Mouse (Mus musculus) 3T3-L1 (cell line): Measurements from ENCODE around the gene 4931428F04Rik.
"Not testable (repeated sequence)": the region's sequence is repeated elsewhere in the genome, so short reads cannot be mapped to it uniquely, and the experiment has no call there.

ENCODE experiments used
- DNase-seq: peaks from one replicate; pipeline ENCODE4 v3.0.0-alpha.2; 2015; ENCODE audit warnings: low read depth, low spot score

The 4931428F04Rik gene

DNA sequence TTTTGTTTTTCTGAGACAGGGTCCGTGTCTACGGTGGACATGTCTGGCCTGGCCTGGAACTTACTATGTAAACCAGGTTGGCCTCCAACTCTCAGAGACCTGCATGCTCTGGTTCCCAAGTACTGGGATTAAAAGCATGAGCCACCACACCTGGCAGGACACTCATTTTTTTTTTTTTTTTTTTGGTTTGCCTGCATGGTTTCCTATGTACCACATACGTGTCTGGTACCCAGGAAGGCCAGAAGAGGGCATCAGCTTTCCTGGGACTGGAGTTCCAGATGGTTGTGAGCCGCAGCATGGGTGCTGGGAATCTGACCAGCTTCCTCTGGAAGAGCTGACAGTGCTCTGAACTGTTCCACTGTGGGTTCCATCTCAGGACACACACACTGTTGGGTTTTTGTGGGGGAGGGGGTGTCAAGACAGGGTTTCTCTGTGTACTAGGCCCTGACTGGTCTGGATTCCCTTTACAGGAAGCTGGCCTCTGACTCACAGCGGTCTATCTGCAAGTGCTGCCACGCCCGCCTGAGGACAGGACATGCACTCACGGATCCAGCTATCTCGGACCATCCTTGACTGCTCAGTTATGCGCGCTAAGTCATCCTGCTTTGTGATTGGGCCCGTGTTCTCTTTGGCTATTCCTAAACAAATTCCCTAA lies 28.2 kb downstream of the 4931428F04Rik start:
- DNase-seq: peak; percentile 34

DNA sequence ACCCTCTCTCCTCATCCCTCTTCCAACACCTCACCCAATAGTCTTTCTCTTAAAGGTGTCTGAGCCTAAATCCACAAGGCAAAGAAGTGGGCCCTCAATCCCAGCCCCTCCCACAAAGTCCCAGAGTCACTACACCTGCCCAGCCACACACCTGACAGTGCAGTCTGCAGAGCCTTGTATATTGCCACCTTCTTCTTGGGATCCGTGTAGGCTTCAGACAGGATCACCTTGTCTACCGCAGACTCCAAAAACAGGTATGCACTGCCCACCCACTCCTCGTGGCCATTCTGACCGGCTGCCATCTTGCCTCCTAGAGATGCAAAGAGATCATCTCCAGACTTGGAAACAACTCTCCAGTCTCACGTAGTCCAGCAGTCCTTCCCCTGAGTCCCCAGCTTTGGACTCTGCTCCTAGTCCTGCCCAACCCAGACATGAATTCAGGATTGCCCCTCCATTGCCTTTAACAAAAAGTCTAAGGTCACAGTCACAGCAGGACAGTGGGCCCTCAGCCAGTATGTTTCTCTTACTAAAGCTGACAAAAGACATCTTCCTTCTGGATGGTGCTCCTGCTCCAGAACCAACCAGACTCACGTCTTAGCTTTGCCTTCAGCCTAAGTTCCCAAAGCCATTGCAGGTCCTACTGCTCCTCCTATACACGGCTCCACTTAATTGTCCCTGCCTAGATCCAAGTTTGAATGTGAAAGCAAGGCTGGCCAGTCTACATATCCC lies 29.1 kb downstream of the 4931428F04Rik start:
- no peak for DNase-seq

DNA sequence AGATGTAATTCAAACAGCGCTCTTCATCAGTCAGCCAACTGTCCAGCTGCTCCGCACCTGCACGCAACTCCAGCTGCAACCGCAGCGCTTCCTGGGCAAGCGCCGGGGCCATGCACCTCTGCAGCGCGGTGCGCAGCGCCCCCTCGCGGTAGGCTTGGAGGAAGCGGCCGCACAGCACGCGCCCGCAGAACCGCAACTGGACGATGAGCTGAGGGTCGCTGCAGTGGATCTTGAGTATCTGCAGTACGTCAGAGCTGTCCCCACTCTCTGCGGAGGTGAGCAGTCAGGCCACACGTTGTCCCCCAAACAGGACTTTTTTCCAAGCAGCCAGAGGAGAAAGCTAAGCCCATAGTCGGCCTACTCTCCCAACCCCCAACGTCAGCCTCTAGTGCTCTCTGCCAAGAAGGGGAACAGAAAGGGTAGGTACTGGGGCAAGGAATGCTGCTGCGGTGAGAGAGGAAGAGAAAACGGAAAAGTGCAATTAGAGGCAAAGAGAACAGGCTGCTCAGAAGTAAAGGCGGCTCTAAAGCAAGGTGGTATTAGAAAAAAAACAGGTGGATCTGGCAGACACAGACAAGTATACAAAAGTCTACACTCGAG lies 29.8 kb downstream of the 4931428F04Rik start:
- no peak for DNase-seq

DNA sequence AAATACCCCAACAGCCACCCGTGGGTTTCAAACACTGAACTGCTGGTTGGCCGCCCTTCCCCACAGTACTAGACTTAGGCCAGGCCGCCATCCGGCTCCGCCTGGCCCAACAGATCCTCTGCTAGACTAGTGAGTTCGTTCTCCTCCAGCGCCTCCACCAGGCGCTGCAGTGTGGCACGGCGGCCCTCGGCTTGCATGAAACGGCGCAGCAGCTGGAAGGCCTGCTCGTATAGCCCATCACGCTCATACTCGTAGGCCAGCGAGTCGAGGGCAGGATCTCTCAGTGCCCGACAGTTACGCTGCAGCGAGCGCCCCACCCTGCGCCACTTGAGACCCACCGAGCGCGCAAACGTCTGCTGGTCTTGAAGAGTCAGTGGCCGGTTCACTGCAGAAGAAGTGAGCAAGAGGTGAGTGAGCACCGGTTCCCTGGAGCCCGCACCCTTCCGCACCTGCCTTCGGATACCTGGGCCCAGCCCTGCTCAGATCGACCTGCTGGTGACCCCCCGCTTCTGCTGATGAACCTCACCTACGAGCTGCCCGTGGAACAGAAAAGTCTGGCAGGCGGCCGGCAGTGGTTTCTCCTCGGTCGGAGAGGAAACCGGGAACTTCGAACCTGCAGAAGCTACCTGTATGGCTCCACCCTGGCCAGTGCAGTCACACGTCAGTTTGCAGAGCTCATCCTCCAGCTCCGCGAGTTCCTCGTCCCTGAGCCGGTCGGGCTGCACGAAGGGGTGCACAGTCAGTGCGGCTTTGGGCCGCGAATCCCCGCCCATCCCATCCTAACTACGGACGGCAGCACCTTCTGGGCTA lies 30.5 kb downstream of the 4931428F04Rik start:
- DNase-seq: no peak

DNA sequence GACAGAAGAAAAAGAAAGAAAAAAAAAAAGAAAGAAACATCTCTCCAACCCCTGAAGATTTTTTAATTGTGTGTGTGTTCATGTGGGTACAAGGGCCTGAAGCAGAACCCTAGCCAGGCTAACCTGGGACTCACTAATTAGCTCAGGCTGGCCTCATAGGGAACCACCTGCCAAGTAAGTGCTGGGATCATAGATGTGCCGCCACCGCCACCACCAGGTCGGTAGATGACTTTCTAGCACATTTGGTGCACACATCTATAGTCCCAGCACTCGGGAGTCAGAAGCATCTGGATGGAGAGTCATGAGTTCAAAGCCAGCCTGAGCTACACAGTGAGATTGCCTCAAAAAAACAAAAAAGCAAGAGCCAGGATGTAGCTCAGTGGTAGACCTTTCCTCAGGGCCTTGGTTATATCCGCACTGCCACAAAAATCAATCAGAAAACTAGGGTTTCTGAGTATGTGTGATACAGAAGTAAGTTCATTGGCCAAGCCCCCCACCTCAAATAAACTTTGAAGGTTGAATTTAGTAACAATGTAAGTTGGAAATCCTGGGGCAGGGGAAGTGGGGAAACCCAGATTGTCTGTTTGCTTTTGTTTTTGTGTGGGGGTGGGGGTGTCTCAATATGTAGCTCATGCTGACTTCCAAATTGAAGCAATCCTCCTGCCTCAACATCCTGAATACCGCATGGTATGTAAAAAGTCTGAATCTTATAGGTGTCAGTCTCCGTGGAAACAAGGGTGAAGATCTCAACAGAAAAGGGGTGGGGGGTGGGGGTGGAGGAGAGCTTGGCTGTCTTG lies 32.1 kb downstream of the 4931428F04Rik start:
- DNase-seq: no peak

DNA sequence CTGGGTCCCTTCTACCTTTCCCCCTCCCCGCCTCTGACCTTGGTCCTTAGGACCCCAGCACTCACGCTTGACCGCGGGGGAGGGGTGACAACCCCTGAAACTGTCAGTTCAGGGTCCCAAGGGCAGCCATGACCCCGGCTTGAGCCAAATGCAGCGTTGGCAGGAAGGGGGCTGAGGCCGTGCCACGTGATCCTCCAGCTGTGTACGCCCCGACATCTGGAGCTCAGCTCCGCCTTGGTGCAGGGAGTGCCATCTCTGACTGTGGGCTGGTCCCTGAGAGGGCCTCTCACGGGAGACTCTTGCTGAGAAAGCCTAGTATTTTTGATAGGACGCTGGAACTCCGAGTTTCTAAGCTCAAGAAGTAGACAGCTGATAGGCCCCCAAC lies 34.7 kb downstream of the 4931428F04Rik start, which contains the start of gene B3gnt9:
TSS of gene B3gnt9 (minus strand) at position 188 of the 385 bp plus-strand sequence.
- peak; percentile 98 for DNase-seq

DNA sequence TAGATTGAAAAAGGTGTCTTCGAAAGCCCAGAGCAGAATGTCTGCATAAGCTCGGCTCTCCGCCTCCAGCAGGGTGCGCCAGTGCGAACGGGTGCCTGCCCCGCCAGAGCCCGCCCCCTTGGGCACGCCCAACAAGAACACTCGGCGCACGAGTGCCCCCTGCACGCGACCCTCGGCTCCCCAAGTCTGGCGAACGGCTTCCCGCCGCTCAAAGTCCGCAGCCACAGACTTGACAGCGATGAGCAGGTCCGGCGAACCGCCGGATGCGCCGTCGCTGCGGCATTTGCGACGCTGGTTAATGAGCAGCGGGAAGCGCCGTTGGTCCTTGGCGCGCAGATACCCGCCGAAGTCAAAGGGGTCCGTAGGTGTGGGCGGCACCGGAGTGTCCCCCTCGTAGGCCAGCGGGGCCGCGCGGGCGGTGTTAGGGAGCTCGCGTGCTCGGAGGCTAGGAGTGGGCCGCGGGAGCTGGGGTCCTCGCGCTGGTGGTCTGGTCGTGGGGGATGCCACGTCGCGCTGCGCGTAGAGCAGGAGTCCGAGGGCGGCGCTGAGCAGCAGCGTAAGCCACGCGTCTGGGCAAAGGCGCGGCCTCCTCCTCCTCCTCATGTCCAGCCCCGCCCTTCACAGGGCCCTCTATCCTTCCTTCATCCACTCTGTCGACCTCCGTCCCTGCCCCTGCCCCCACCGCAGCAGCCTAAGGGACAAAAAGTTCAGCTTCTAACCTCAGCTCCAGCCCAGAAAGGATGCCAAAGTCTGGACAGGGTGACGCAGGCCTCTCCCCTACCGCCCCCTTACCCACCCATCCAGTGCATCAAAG lies 35.3 kb downstream of the 4931428F04Rik start:
- peak; percentile 93 for DNase-seq

DNA sequence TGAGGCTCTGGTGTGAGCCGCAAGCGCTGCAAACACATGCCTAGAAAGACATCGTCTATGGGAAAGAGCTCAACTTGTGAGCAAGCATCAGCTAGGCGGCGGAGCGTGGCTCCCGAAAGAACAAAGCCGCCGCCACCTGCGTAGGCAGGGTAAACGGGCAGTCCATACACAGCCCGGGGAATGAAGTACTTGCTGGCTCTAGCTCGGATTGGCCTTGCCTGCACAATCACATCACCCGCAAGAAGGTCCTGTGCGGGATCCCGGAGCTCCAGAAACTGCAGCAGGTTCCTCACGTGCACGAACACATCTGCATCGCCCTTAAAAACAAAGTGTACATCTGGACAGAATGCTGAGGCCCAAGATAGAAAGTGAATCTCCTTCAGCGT lies 35.9 kb downstream of the 4931428F04Rik start:
- no peak for DNase-seq

DNA sequence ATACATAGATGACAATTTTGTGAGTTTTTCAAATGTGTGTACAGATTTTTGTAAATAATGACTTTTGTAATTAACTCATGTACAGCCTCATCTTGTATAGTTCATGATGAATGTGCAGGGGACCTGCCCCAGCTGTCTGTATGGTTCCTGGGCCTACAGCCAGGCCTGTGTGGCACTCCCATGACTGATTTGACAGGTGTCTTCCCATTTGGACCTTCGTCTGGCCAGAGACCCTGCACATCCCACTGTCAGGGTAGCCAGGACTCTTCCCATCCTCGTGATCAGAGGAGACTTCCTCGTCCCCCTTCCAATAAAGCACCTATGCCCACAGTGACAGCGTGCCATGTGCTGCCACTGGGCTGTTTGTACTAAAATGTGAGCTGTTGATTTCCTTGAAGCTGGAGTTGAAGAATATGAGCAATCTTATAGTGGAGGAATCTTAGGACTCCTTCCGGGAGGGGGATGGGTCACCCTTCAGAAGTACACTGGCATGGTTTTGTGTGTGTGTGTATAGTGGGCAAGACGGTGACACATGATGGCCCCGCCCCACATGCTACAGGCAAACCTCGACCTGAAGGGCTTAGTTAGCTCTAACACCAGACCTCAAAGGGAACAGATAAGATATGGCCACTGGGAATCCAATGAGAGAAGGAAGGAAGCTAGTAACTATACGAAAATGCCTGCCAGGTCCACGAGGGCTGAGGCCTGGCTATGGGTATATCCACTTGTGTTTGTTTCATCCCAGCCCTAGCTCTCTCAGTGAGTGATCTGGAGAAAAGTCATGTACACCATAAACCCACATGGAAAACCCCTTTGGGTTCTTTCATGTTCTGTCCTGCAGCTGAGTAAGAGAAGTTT lies 36.8 kb downstream of the 4931428F04Rik start:
- DNase-seq: peak; percentile 14

DNA sequence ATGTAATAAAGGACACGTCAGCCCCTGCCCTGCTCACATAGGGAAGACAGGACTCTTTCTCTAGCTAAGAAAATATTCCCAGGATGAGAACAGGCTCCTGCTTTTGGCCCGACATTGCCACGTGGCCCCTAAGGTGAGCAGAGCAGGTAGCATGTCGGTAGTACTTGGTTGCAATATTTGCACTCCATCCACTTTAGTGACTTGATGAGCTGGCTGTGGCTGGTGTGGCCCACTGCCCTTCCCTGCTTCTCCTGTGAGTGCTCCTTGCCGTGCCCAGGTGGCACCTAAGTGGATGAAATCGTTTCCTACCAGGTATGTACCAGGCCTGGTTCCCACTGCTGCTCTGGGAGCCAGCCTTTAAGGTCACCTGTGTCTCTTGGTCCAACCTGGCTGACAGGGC lies 37.7 kb downstream of the 4931428F04Rik start:
- no peak for DNase-seq

DNA sequence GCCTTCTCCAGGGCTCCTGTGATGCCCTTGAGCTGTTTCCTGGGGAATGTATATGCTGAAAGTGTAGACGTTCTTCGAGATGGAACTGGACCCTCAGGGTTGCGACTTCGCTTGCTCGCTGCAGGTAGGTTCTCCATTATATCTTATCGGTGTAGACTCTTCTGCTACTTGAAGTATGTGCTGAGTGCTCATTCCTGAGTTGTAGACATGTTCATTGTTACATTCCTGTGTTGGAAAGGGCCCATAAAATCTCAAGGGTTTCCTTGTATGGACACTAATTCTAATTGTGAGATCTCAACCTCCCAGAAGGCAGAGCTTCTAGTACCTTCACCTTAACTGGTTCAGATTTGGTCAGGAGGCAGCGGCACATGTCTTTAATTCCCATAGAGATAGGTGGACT lies 48.6 kb downstream of the 4931428F04Rik start:
- no peak for DNase-seq

DNA sequence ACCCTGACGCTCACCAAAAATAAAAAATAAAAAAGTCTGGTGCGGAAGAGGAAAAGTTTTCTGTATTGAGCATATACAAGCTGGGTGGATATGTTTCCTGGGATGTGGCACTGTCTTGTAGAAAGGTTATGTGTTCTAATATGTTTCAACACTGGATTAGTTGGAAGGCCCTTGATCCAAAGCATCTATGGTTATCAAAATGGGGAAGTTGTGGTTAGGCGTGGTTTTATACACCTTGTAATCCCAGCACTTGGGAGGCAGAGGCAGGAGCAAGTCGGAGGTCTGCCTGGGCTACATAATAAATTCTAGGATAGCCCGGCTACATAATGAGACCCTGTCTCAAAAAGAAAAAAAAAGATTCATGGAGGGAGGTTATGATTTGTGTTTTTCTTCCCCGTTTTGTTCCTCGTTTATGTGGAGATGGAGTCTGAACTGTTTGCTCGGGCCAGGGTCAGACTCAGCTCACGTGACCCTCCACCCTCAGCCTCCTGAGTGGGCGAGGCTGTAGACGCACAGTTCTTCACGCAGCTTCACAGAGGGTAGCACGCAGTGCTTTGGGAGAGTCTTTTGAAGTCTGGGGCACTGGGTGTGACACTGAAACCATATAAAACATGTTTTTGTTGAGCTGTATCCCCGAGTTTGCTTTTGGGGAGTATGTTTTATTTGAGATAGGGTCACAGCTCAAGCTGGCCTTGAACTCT lies 52.1 kb downstream of the 4931428F04Rik start:
- no peak for DNase-seq

DNA sequence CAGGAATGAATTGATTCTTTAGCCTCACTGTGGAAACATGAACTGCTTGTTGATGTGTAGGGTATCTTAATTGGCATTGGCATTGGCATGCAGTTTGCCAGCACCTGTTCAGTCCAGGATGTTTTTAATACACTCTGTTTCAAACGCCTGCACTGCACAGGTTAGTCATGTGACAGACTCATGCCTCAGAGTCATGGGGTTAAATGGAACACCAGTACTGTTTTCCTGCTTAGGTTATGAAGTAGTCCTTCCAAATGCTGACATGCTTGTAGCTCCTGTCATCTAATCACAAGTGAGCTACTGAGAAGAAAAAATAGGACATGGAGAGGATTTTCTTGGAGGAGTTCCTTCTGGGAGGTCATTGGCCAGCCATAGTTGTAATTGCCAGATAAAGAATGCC lies 54.5 kb downstream of the 4931428F04Rik start:
- no peak for DNase-seq

DNA sequence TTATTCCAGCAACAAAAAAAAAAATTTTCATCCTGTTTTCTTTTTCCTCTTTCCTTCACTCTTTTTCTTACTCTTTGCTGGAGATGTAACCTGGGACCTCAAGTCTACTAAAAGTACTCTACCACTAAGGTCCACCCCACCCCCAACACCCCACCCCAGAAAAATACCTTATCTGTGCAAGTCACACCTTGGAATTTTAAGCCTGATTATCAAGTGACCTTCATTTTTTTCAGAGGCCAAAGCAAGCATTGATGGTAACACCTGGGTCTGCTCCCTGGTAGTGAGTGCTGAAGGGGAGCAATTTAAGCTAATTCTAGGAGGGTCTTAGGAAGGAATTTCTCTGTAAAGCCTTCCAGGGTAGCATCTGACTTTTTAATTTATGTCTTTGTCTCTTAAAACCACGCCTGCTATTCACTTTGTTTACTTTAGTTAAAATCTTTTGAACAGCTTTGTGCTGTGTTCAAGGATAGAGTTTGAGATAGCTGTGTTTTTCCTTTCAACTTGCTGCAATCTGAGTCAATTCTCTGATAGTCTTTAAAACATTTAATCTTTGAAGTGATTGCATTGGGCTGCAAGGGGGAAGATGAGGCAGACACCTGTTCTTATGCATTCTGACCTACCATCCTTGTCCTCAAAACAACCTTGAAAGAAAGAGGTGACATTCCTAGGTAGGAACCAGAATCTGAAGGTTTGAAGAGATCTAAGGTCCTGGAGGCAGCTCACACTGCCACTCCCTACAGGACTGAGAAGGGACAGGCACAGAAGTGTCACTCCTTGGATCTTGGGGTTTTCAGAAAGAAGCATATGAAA lies 56.3 kb downstream of the 4931428F04Rik start:
- DNase-seq: no peak

DNA sequence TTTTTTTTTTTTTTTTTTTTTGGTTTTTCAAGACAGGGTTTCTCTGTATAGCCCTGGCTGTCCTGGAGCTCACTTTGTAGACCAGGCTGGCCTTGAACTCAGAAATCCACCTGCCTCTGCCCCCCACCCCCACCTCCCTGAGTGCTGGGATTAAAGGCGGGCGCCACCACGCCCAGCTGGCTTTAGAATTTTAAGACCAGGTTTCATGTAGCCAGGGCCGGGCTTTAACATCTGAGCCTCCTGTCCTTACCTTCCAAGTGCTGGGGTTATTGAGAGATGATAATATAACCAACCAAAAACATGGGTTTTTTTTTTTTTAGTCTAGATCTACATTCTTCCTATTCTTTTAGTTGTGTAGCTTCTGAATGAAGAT lies 57.4 kb downstream of the 4931428F04Rik start:
- not testable (repeated sequence) for DNase-seq

DNA sequence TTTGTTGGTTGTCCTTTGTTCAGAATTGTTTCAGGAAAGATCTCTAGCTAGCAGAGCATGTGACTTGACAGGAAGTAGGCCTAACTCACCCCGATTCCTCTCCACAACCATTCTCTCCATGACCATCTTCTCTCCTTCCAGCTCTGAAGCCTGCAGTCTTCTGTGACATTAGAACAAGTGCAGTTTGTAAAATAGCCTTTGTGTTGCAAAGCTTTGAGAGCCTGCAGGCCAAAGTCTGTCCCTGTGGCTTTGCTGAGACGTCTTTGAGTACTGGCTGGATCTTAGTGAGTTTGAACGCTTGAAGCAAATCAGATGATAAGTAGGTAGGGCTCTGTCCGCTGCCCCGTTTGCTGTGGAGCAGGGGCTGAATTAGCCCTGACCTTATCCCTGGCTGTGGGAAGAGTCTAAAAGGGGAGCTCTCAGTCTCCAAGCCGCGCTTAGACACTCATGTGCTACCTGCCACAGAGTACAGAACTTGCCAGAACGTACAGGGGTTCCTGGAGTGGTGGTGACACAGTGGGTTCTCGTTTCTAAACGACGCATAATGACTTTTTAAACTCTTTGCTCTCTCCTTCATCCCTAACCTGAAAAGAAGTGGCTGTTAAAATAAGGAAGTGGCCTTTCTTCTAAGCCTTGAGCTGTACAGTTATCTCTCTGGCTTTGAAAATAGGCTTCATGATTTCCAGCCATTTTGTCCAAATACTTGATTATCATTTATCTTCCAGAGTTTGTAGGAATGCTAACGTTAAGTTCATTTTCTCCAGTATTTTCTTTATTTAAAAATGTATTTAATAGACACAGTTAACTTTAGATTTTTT lies 58.0 kb downstream of the 4931428F04Rik start:
- DNase-seq: no peak
